12 mouse cellular contexts compared by ENCODE assay signal in the genomic region with DNA sequence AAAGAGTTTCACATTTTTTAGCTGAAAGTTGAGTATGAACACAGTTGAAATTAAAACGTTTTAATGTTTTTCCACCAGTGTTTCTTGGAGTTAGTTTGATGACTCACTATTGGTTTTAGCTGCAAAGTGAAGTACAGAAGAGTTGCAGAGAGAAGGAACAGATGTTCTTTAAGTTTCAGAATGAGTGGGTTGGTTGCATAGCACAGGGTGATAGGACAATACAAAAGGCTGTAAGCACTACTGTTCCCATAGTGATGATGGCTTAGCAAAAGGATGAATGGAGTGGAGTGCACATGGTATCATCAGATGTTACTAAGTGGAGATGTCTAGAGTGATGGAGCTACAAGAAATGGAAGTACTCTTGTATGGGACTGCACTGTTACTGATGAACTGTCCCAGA.
DNase-seq lines count a peak whose midpoint lies in the region; ATAC-seq and TF ChIP-seq lines count a peak whose summit lies in the region.
"Had no signal": no experiment of that assay in that cellular context is flagged by ENCODE, and none has a peak within 500 bp of the region (broad histone marks: within the 10 kb centered on the region; RNA-seq: fewer than 3 reads in every experiment).

No protein-coding gene starts in this region.

- no peak overlapping the region for H3K9ac ChIP-seq in stomach, postnatal 0 days (ENCODE audit: low read length)
- no peak overlapping the region for H3K9ac ChIP-seq in forebrain, embryonic 14.5 days (ENCODE audit: low read length)
- H3K9ac ChIP-seq: heart, embryonic 13.5 days; midbrain, embryonic 15.5 days had no signal

- 33% methylated on average over 1 of the region's 1 CpGs for WGBS in stomach, postnatal 0 days
- 89% methylated on average over 1 of the region's 1 CpGs for WGBS in forebrain, embryonic 14.5 days

- H3K4me3 ChIP-seq in stomach, postnatal 0 days (ENCODE audit: low read depth, low read length), result no peak overlapping the region
- H3K4me3 ChIP-seq in forebrain, embryonic 14.5 days (ENCODE audit: low read depth, low read length), result no peak overlapping the region
- H3K4me3 ChIP-seq: heart, embryonic 13.5 days; midbrain, embryonic 15.5 days had no signal

- H3K4me1 ChIP-seq in stomach, postnatal 0 days (replicated peaks; ENCODE audit: control insufficient read depth, insufficient read depth), result no peaks in the 10 kb centered on the region
- no peaks in the 10 kb centered on the region for H3K4me1 ChIP-seq in forebrain, embryonic 14.5 days (ENCODE audit: control insufficient read depth, insufficient read depth, low read length)
- H3K4me1 ChIP-seq: midbrain, embryonic 15.5 days had no signal

- no peak overlapping the region for H3K4me2 ChIP-seq in stomach, postnatal 0 days (replicated peaks; ENCODE audit: low read depth)
- H3K4me2 ChIP-seq in forebrain, embryonic 14.5 days (ENCODE audit: low read length), result no peak overlapping the region
- H3K4me2 ChIP-seq: midbrain, embryonic 15.5 days had no signal

- no peaks in the 10 kb centered on the region for H3K27me3 ChIP-seq in stomach, postnatal 0 days (ENCODE audit: control insufficient read depth, insufficient read depth, low read length)
- no peaks in the 10 kb centered on the region for H3K27me3 ChIP-seq in forebrain, embryonic 14.5 days (replicated peaks; ENCODE audit: control insufficient read depth, insufficient read depth, low read length)
- H3K27me3 ChIP-seq: heart, embryonic 13.5 days; midbrain, embryonic 15.5 days had no signal

- no peak for TF ChIP-seq EP300 in stomach, postnatal 0 days (optimal IDR thresholded peaks at IDR 0.05)

- H3K27ac ChIP-seq in stomach, postnatal 0 days (replicated peaks), result no peak overlapping the region
- no peak overlapping the region for H3K27ac ChIP-seq in forebrain, embryonic 14.5 days (ENCODE audit: low read depth, low read length)
- H3K27ac ChIP-seq: midbrain, embryonic 15.5 days had no signal

- peak; percentile 79 for ATAC-seq in CD4-positive, CD25-positive, alpha-beta regulatory T cell, adult 4 months
- ATAC-seq in stomach, postnatal 0 days (ENCODE audit: low FRiP score, low TSS enrichment), result 0 out of 2 replicates have a peak, but pooled peaks have one; percentile 38
- no peak for ATAC-seq in forebrain, embryonic 14.5 days
- ATAC-seq: midbrain, embryonic 15.5 days had no signal

- no peak for TF ChIP-seq CTCF in stomach, postnatal 0 days (IDR thresholded peaks at IDR 0.05; ENCODE audit: low read depth)

- DNase-seq in left cerebral cortex, postnatal 25 days (ENCODE audit: low spot score in 2 of 2), result peak; percentile 23 to 80
- DNase-seq in left cerebral cortex, postnatal 4 days, result no peak
- peak; percentile 26 for DNase-seq in fibroblast of lung, adult 2 months (ENCODE audit: low read depth)
- no peak for DNase-seq in stomach, postnatal 0 days (ENCODE audit: low spot score)
- DNase-seq in adrenal gland, postnatal 14 days, result no peak
- DNase-seq in forebrain, embryonic 14.5 days (ENCODE audit: low spot score), result no peak
- DNase-seq: cerebellum, adult 11 months; kidney, adult 2 months; lung, adult 18-20 months had no signal

- no peaks in the 10 kb centered on the region for H3K9me3 ChIP-seq in stomach, postnatal 0 days (ENCODE audit: control insufficient read depth, low read length)
- H3K9me3 ChIP-seq in forebrain, embryonic 14.5 days (replicated peaks; ENCODE audit: control insufficient read depth, low read length), result no peaks in the 10 kb centered on the region
- H3K9me3 ChIP-seq: heart, embryonic 13.5 days; midbrain, embryonic 15.5 days had no signal

- intact Hi-C loops in left cerebral cortex, postnatal 25 days (cut with DNase I), result loop anchor here (5.0 kb wide), 1 partner anchor 55 kb away; no protein-coding TSS in a partner anchor
- intact Hi-C loops in left cerebral cortex, postnatal 4 days (cut with DNase I), result no loop called here

- no peaks in the 10 kb centered on the region for H3K36me3 ChIP-seq in stomach, postnatal 0 days (ENCODE audit: control insufficient read depth, insufficient read depth, low read length)
- no peaks in the 10 kb centered on the region for H3K36me3 ChIP-seq in forebrain, embryonic 14.5 days (ENCODE audit: control insufficient read depth, insufficient read depth, low read length)
- H3K36me3 ChIP-seq: midbrain, embryonic 15.5 days had no signal

Comparison
In these comparisons a context has a peak if more than half of its experiments do, and no peak if none do; other contexts are left out.
1. DNase-seq: peak in left cerebral cortex, postnatal 25 days (2 of 2) and fibroblast of lung, adult 2 months (single experiment); none in left cerebral cortex, postnatal 4 days (single experiment), stomach, postnatal 0 days (single experiment), adrenal gland, postnatal 14 days (single experiment) and forebrain, embryonic 14.5 days (single experiment).